Mouse (Mus musculus) liver, embryonic 11.5 days (tissue): ENCODE results near the gene Angptl4. TPM values are rescaled to one million over a fixed set of nuclear protein-coding genes. Genes with fewer than 3 reads are reported as not detected.

Experiments used
- ATAC-seq: fragments of 200-750 bp; cut with Nextera tagmentation; replicated peaks from 2 replicates; pipeline ENCODE4 v1.8.0; 2017; ENCODE audit warnings: moderate number of reproducible peaks, mild to moderate bottlenecking, moderate TSS enrichment, moderate library complexity; ENCODE audit not compliant: low FRiP score
- DNase-seq: peaks from one replicate; pipeline ENCODE4 v3.0.0-alpha.2; 2017; ENCODE audit warnings: low spot score
- H3K27ac ChIP-seq: fragments of 300-500 bp; sonication (generic); 2 replicates; pipeline ENCODE4 v1.5.1; 2014; ENCODE audit warnings: mild to moderate bottlenecking, low read depth, low read length, control low read depth
- H3K27me3 ChIP-seq: fragments of 300-500 bp; sonication (generic); replicated peaks from 2 replicates; pipeline ENCODE4 v1.6.1; 2014; ENCODE audit warnings: low read length, mixed read lengths; ENCODE audit not compliant: control insufficient read depth, insufficient read depth
- H3K36me3 ChIP-seq: fragments of 300-500 bp; sonication (generic); 2 replicates; pipeline ENCODE4 v1.6.1; 2014; ENCODE audit warnings: mild to moderate bottlenecking, low read length, moderate library complexity, mixed read lengths; ENCODE audit not compliant: control insufficient read depth, insufficient read depth
- H3K4me1 ChIP-seq: fragments of 300-500 bp; sonication (generic); replicated peaks from 2 replicates; pipeline ENCODE4 v1.6.1; 2014; ENCODE audit warnings: low read length, mixed read lengths; ENCODE audit not compliant: control insufficient read depth, insufficient read depth
- H3K4me2 ChIP-seq: fragments of 300-500 bp; sonication (generic); 2 replicates; pipeline ENCODE4 v1.6.1; 2014; ENCODE audit warnings: mild to moderate bottlenecking, control low read depth, moderate library complexity
- H3K4me3 ChIP-seq: fragments of 300-500 bp; sonication (generic); 2 replicates; pipeline ENCODE4 v1.5.1; 2014; ENCODE audit warnings: low read depth, low read length, control low read depth
- H3K9ac ChIP-seq: fragments of 300-500 bp; sonication (generic); 2 replicates; pipeline ENCODE4 v1.6.1; 2014; ENCODE audit warnings: low read depth, low read length, control low read depth
- H3K9me3 ChIP-seq: fragments of 300-500 bp; sonication (generic); 2 replicates; pipeline ENCODE4 v1.6.1; 2016; ENCODE audit warnings: low read length, inconsistent platforms, mixed read lengths; ENCODE audit not compliant: control insufficient read depth
- WGBS: fragments of 180-500 bp; shearing (Covaris S2); extraction: QIAGEN DNeasy Blood & Tissue Kit; methylation state at CpG from one replicate; pipeline ENCODE4 v1.1.7; 2014; 5-methylcytosine and 5-hydroxymethylcytosine counted together
- polyA plus RNA-seq: library from polyadenylated mRNA; unstranded; fragments of >200 nt; fragmentation: Nextera tagmentation; extraction: Ambion mirVana; gene quantifications from 2 replicates; pipeline ENCODE4 v1.2.1, GENCODE M21; 2014

Gene Angptl4
- polyA plus RNA-seq, 1 experiment from 2014 or later = 28.1 TPM

- no peak for DNase-seq
- Histone ChIP-seq H3K4me1 (peaks cover 37% of the 10 kb centered on the region), H3K4me3 (peak overlapping the region; percentile 75), H3K27me3 (no peaks in the 10 kb centered on the region), H3K4me2 (peak overlapping the region; percentile 84), H3K9ac (peak overlapping the region; percentile 91), H3K9me3 (no peaks in the 10 kb centered on the region), H3K36me3 (peaks cover 40% of the 10 kb centered on the region), H3K27ac (no peak overlapping the region)
- ATAC-seq = no peak
- 95% methylated on average over 1 of the region's 1 CpGs for WGBS
These were observed 40.9 kb upstream of the Angptl4 start for GRCm38 (mm10) chr17:33822436-33822959.

- peaks cover 28% of the 10 kb centered on the region for H3K4me1 ChIP-seq
- peak overlapping the region; percentile 66 for H3K4me3 ChIP-seq
- H3K36me3 ChIP-seq = peaks cover 35% of the 10 kb centered on the region
- H3K4me2 ChIP-seq = peak overlapping the region; percentile 97
- no peak for DNase-seq
- no peaks in the 10 kb centered on the region for H3K27me3 ChIP-seq
- peak overlapping the region; percentile 92 for H3K9ac ChIP-seq
- peak; percentile 36; the same call in 1 of the 2 replicates for ATAC-seq
- peak overlapping the region; percentile 76 for H3K27ac ChIP-seq
- H3K9me3 ChIP-seq = no peaks in the 10 kb centered on the region
- 24% methylated on average over 33 of the region's 33 CpGs for WGBS
These were observed 36.5 kb upstream of the Angptl4 start for GRCm38 (mm10) chr17:33817969-33818643.

- peak overlapping the region; percentile 97 for H3K4me2 ChIP-seq
- H3K27ac ChIP-seq = peak overlapping the region; percentile 82
- ATAC-seq = peak; percentile 97
- H3K4me3 ChIP-seq = peak overlapping the region; percentile 66
- WGBS = under 1% methylated on average over 89 of the region's 89 CpGs
- no peaks in the 10 kb centered on the region for H3K9me3 ChIP-seq
- peak overlapping the region; percentile 92 for H3K9ac ChIP-seq
- H3K4me1 ChIP-seq = peaks cover 24% of the 10 kb centered on the region
- DNase-seq = peak; percentile 93
- H3K27me3 ChIP-seq = no peaks in the 10 kb centered on the region
- peaks cover 28% of the 10 kb centered on the region for H3K36me3 ChIP-seq
These were observed 35.7 kb upstream of the Angptl4 start for GRCm38 (mm10) chr17:33817184-33817968.

GRCm38 (mm10) chr17:33816612-33817011 is 35.0 kb upstream of the Angptl4 start:
- ATAC-seq (no peak), DNase-seq (no peak)
- Histone ChIP-seq H3K27me3 (no peaks in the 10 kb centered on the region), H3K4me2 (peak overlapping the region; percentile 97), H3K9ac (peak overlapping the region; percentile 92; the same call in 1 of the 2 replicates), H3K4me3 (peak overlapping the region; percentile 66), H3K9me3 (no peaks in the 10 kb centered on the region), H3K4me1 (peaks cover 19% of the 10 kb centered on the region), H3K36me3 (peaks cover 20% of the 10 kb centered on the region), H3K27ac (no peak overlapping the region)
- 78% methylated on average over 5 of the region's 5 CpGs for WGBS

- WGBS = 80% methylated on average over 6 of the region's 6 CpGs
- no peak for DNase-seq
- Histone ChIP-seq H3K4me1 (peaks cover 25% of the 10 kb centered on the region), H3K4me3 (no peak overlapping the region), H3K9ac (no peak overlapping the region), H3K9me3 (no peaks in the 10 kb centered on the region), H3K36me3 (peaks cover 10% of the 10 kb centered on the region; the same call in 1 of the 2 replicates), H3K27ac (no peak overlapping the region), H3K27me3 (no peaks in the 10 kb centered on the region), H3K4me2 (no peak overlapping the region)
- no peak for ATAC-seq
These were observed 33.8 kb upstream of the Angptl4 start for GRCm38 (mm10) chr17:33815399-33815798.

- Histone ChIP-seq H3K9ac (no peak overlapping the region), H3K4me3 (no peak overlapping the region)
- 60% methylated on average over 4 of the region's 4 CpGs for WGBS
These were observed 31.4 kb upstream of the Angptl4 start for GRCm38 (mm10) chr17:33812990-33813389.

GRCm38 (mm10) chr17:33812475-33812874 is 30.8 kb upstream of the Angptl4 start:
- Histone ChIP-seq H3K9me3 (no peaks in the 10 kb centered on the region), H3K4me1 (peaks cover 14% of the 10 kb centered on the region; the same call in 1 of the 2 replicates), H3K9ac (no peak overlapping the region), H3K4me3 (no peak overlapping the region), H3K36me3 (no peaks in the 10 kb centered on the region), H3K27ac (no peak overlapping the region), H3K4me2 (no peak overlapping the region), H3K27me3 (no peaks in the 10 kb centered on the region)
- no peak for DNase-seq
- no peak for ATAC-seq
- 47% methylated on average over 3 of the region's 3 CpGs for WGBS

More at GRCm38 (mm10) chr17:33812990-33813389, 31.4 kb upstream of the Angptl4 start:
- H3K27me3 ChIP-seq = no peaks in the 10 kb centered on the region
- no peak overlapping the region for H3K27ac ChIP-seq
- H3K36me3 ChIP-seq = no peaks in the 10 kb centered on the region
- H3K9me3 ChIP-seq = no peaks in the 10 kb centered on the region
- H3K4me2 ChIP-seq = no peak overlapping the region
- DNase-seq = no peak
- peaks cover 17% of the 10 kb centered on the region for H3K4me1 ChIP-seq
- no peak for ATAC-seq

- peak overlapping the region; percentile 69 for H3K4me3 ChIP-seq
- ATAC-seq = peak; percentile 2; the same call in 1 of the 2 replicates
- no peaks in the 10 kb centered on the region for H3K9me3 ChIP-seq
- no peak for DNase-seq
- no peaks in the 10 kb centered on the region for H3K36me3 ChIP-seq
- WGBS = 8% methylated on average over 7 of the region's 7 CpGs
- no peaks in the 10 kb centered on the region for H3K27me3 ChIP-seq
- peak overlapping the region; percentile 99 for H3K4me2 ChIP-seq
- no peak overlapping the region for H3K27ac ChIP-seq
- H3K9ac ChIP-seq = peak overlapping the region; percentile 38; the same call in 1 of the 2 replicates
- peaks cover 10% of the 10 kb centered on the region; the same call in 1 of the 2 replicates for H3K4me1 ChIP-seq
These were observed 29.5 kb upstream of the Angptl4 start for GRCm38 (mm10) chr17:33811142-33811516.
